Mouse (Mus musculus): ENCODE data around the gene Gna11. TPM values are rescaled to one million over a fixed set of nuclear protein-coding genes. Genes with fewer than 3 reads are reported as not detected.

Gna11 gene
- polyA plus RNA-seq, 1 experiment from 2014 or later = 57.4 TPM

GRCm38 (mm10) chr10:81495151-81495550 lies 49.8 kb downstream of the Gna11 start:
- H3K4me2 ChIP-seq (ENCODE audit: low read length) = peak overlapping the region; percentile 84
- peak overlapping the region; percentile 72 to 90 for H3K4me3 ChIP-seq (ENCODE audit: control insufficient read depth in 1 of 2, insufficient read depth in 1 of 2, low read depth in 1 of 2, low read length in 2 of 2)
- ATAC-seq (ENCODE audit: insufficient number of reproducible peaks, insufficient read depth, low FRiP score, low read depth) = no peak
- no peaks in the 10 kb centered on the region for H3K9me3 ChIP-seq (ENCODE audit: control insufficient read depth, low read length)
- no peaks in the 10 kb centered on the region for H3K27me3 ChIP-seq (ENCODE audit: control insufficient read depth, insufficient read depth, low read length)
- H3K27ac ChIP-seq (replicated peaks in 1 of 2; ENCODE audit: control insufficient read depth in 1 of 2, insufficient read depth in 1 of 2, low read depth in 2 of 2, low read length in 2 of 2) = no peak overlapping the region
- H3K36me3 ChIP-seq (ENCODE audit: control insufficient read depth, insufficient read depth, low read length) = peaks cover 33% of the 10 kb centered on the region
- H3K4me1 ChIP-seq (ENCODE audit: control insufficient read depth in 2 of 2, insufficient read depth in 2 of 2, low read length in 2 of 2) = peaks cover 9 to 12% of the 10 kb centered on the region in 2 experiments; a peak in 3 of 4 replicates
- WGBS = 74% methylated on average over 6 of the region's 6 CpGs
- H3K9ac ChIP-seq (ENCODE audit: low read length) = peak overlapping the region; percentile 88

GRCm38 (mm10) chr10:81494260-81495041 lies 50.5 kb downstream of the Gna11 start:
- H3K4me3 ChIP-seq (ENCODE audit: control insufficient read depth in 1 of 2, insufficient read depth in 1 of 2, low read depth in 1 of 2, low read length in 2 of 2) = no peak overlapping the region; a peak in 1 of 4 replicates
- ATAC-seq (ENCODE audit: insufficient number of reproducible peaks, insufficient read depth, low FRiP score, low read depth) = no peak
- H3K4me2 ChIP-seq (ENCODE audit: low read length) = no peak overlapping the region
- H3K9ac ChIP-seq (ENCODE audit: low read length) = no peak overlapping the region
- no peaks in the 10 kb centered on the region for H3K9me3 ChIP-seq (ENCODE audit: control insufficient read depth, low read length)
- peaks cover 40% of the 10 kb centered on the region for H3K36me3 ChIP-seq (ENCODE audit: control insufficient read depth, insufficient read depth, low read length)
- H3K27ac ChIP-seq (replicated peaks in 1 of 2; ENCODE audit: control insufficient read depth in 1 of 2, insufficient read depth in 1 of 2, low read depth in 2 of 2, low read length in 2 of 2) = no peak overlapping the region
- H3K27me3 ChIP-seq (ENCODE audit: control insufficient read depth, insufficient read depth, low read length) = no peaks in the 10 kb centered on the region
- WGBS = 85% methylated on average over 11 of the region's 11 CpGs
- H3K4me1 ChIP-seq (ENCODE audit: control insufficient read depth in 2 of 2, insufficient read depth in 2 of 2, low read length in 2 of 2) = peaks cover 9 to 12% of the 10 kb centered on the region in 2 experiments; a peak in 3 of 4 replicates

- H3K27ac ChIP-seq (replicated peaks in 1 of 2; ENCODE audit: control insufficient read depth in 1 of 2, insufficient read depth in 1 of 2, low read depth in 2 of 2, low read length in 2 of 2) = no peak overlapping the region
- 81% methylated on average over 8 of the region's 8 CpGs for WGBS
Measured at GRCm38 (mm10) chr10:81493601-81494220, 51.3 kb downstream of the Gna11 start.

GRCm38 (mm10) chr10:81492606-81493240 lies 52.3 kb downstream of the Gna11 start:
- no peaks in the 10 kb centered on the region for H3K27me3 ChIP-seq (ENCODE audit: control insufficient read depth, insufficient read depth, low read length)

More at GRCm38 (mm10) chr10:81493601-81494220, 51.3 kb downstream of the Gna11 start:
- no peak for ATAC-seq (ENCODE audit: insufficient number of reproducible peaks, insufficient read depth, low FRiP score, low read depth)
- Histone ChIP-seq H3K36me3 (ENCODE audit: control insufficient read depth, insufficient read depth, low read length) (peaks cover 47% of the 10 kb centered on the region), H3K9me3 (ENCODE audit: control insufficient read depth, low read length) (no peaks in the 10 kb centered on the region), H3K9ac (ENCODE audit: low read length) (no peak overlapping the region), H3K4me2 (ENCODE audit: low read length) (no peak overlapping the region), H3K4me1 (ENCODE audit: control insufficient read depth in 2 of 2, insufficient read depth in 2 of 2, low read length in 2 of 2) (peaks cover 9 to 12% of the 10 kb centered on the region in 2 experiments; a peak in 3 of 4 replicates), H3K27me3 (ENCODE audit: control insufficient read depth, insufficient read depth, low read length) (no peaks in the 10 kb centered on the region), H3K4me3 (ENCODE audit: control insufficient read depth in 1 of 2, insufficient read depth in 1 of 2, low read depth in 1 of 2, low read length in 2 of 2) (no peak overlapping the region)

GRCm38 (mm10) chr10:81491018-81491417 lies 54.0 kb downstream of the Gna11 start:
- Histone ChIP-seq H3K36me3 (ENCODE audit: control insufficient read depth, insufficient read depth, low read length) (peaks cover 74% of the 10 kb centered on the region), H3K4me2 (ENCODE audit: low read length) (no peak overlapping the region), H3K4me3 (ENCODE audit: control insufficient read depth in 1 of 2, insufficient read depth in 1 of 2, low read depth in 1 of 2, low read length in 2 of 2) (no peak overlapping the region), H3K27ac (replicated peaks in 1 of 2; ENCODE audit: control insufficient read depth in 1 of 2, insufficient read depth in 1 of 2, low read depth in 2 of 2, low read length in 2 of 2) (no peak overlapping the region), H3K27me3 (ENCODE audit: control insufficient read depth, insufficient read depth, low read length) (no peaks in the 10 kb centered on the region), H3K9me3 (ENCODE audit: control insufficient read depth, low read length) (no peaks in the 10 kb centered on the region), H3K4me1 (ENCODE audit: control insufficient read depth in 2 of 2, insufficient read depth in 2 of 2, low read length in 2 of 2) (peaks cover 17 to 18% of the 10 kb centered on the region in 2 experiments; a peak in 3 of 4 replicates), H3K9ac (ENCODE audit: low read length) (no peak overlapping the region)
- whole genome bisulfite sequencing = 92% methylated on average over 9 of the region's 9 CpGs
- ATAC-seq (ENCODE audit: insufficient number of reproducible peaks, insufficient read depth, low FRiP score, low read depth) = no peak

More at GRCm38 (mm10) chr10:81492606-81493240, 52.3 kb downstream of the Gna11 start:
- Histone ChIP-seq H3K4me1 (ENCODE audit: control insufficient read depth in 2 of 2, insufficient read depth in 2 of 2, low read length in 2 of 2) (peaks cover 14 to 18% of the 10 kb centered on the region in 2 experiments; a peak in 3 of 4 replicates), H3K36me3 (ENCODE audit: control insufficient read depth, insufficient read depth, low read length) (peaks cover 57% of the 10 kb centered on the region), H3K27ac (replicated peaks in 1 of 2; ENCODE audit: control insufficient read depth in 1 of 2, insufficient read depth in 1 of 2, low read depth in 2 of 2, low read length in 2 of 2) (no peak overlapping the region), H3K9ac (ENCODE audit: low read length) (no peak overlapping the region), H3K4me3 (ENCODE audit: control insufficient read depth in 1 of 2, insufficient read depth in 1 of 2, low read depth in 1 of 2, low read length in 2 of 2) (no peak overlapping the region), H3K9me3 (ENCODE audit: control insufficient read depth, low read length) (no peaks in the 10 kb centered on the region), H3K4me2 (ENCODE audit: low read length) (no peak overlapping the region)
- no peak for ATAC-seq (ENCODE audit: insufficient number of reproducible peaks, insufficient read depth, low FRiP score, low read depth)
- 93% methylated on average over 11 of the region's 11 CpGs for whole genome bisulfite sequencing

GRCm38 (mm10) chr10:81489941-81490340 lies 55.0 kb downstream of the Gna11 start:
- no peaks in the 10 kb centered on the region for H3K9me3 ChIP-seq (ENCODE audit: control insufficient read depth, low read length)
- peaks cover 11 to 12% of the 10 kb centered on the region in 2 experiments; a peak in 3 of 4 replicates for H3K4me1 ChIP-seq (ENCODE audit: control insufficient read depth in 2 of 2, insufficient read depth in 2 of 2, low read length in 2 of 2)
- H3K4me2 ChIP-seq (ENCODE audit: low read length) = no peak overlapping the region
- H3K36me3 ChIP-seq (ENCODE audit: control insufficient read depth, insufficient read depth, low read length) = peaks cover 75% of the 10 kb centered on the region
- H3K27ac ChIP-seq (replicated peaks in 1 of 2; ENCODE audit: control insufficient read depth in 1 of 2, insufficient read depth in 1 of 2, low read depth in 2 of 2, low read length in 2 of 2) = no peak overlapping the region
- ATAC-seq (ENCODE audit: insufficient number of reproducible peaks, insufficient read depth, low FRiP score, low read depth) = no peak
- no peak overlapping the region for H3K4me3 ChIP-seq (ENCODE audit: control insufficient read depth in 1 of 2, insufficient read depth in 1 of 2, low read depth in 1 of 2, low read length in 2 of 2)
- H3K27me3 ChIP-seq (ENCODE audit: control insufficient read depth, insufficient read depth, low read length) = no peaks in the 10 kb centered on the region
- 88% methylated on average over 14 of the region's 14 CpGs for WGBS
- H3K9ac ChIP-seq (ENCODE audit: low read length) = no peak overlapping the region

- Histone ChIP-seq H3K9ac (ENCODE audit: low read length) (no peak overlapping the region), H3K4me1 (ENCODE audit: control insufficient read depth in 2 of 2, insufficient read depth in 2 of 2, low read length in 2 of 2) (peaks cover 6 to 8% of the 10 kb centered on the region in 2 experiments; a peak in 2 of 4 replicates), H3K36me3 (ENCODE audit: control insufficient read depth, insufficient read depth, low read length) (peaks cover 72% of the 10 kb centered on the region), H3K9me3 (ENCODE audit: control insufficient read depth, low read length) (no peaks in the 10 kb centered on the region), H3K4me3 (ENCODE audit: control insufficient read depth in 1 of 2, insufficient read depth in 1 of 2, low read depth in 1 of 2, low read length in 2 of 2) (no peak overlapping the region), H3K4me2 (ENCODE audit: low read length) (no peak overlapping the region), H3K27ac (replicated peaks in 1 of 2; ENCODE audit: control insufficient read depth in 1 of 2, insufficient read depth in 1 of 2, low read depth in 2 of 2, low read length in 2 of 2) (peak overlapping the region; percentile 3 to 55; a peak in 2 of 4 replicates), H3K27me3 (ENCODE audit: control insufficient read depth, insufficient read depth, low read length) (no peaks in the 10 kb centered on the region)
- 37% methylated on average over 11 of the region's 11 CpGs for WGBS
- peak; percentile 26 for ATAC-seq (ENCODE audit: insufficient number of reproducible peaks, insufficient read depth, low FRiP score, low read depth)
Measured at GRCm38 (mm10) chr10:81488081-81488480, 56.9 kb downstream of the Gna11 start.
